Mouse (Mus musculus): ENCODE results near the gene Iqcb1.

Iqcb1 gene

DNA sequence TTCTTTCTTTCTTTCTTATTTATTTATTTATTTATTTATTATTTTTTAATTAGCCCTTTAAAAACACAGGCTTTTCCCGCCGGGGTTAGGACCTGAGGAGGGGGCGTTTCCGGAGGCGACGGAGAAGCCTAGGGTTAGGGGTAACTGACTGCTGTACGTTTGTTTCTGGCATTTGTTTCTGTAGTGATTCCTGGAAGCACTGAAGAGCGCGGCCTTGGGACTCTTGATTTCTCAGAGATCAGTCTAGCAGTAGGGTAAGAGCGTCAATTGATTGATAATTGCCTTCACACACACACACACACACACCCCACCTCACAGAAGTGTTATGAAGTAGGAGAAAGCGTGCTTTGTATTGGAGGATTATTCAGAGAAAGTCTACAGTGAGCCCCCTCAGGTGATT lies 635 bp downstream of the Iqcb1 start:
- no peak for TF ChIP-seq GATA4 (IDR thresholded peaks at IDR 0.05; ENCODE audit: insufficient replicate concordance, low read length)

DNA sequence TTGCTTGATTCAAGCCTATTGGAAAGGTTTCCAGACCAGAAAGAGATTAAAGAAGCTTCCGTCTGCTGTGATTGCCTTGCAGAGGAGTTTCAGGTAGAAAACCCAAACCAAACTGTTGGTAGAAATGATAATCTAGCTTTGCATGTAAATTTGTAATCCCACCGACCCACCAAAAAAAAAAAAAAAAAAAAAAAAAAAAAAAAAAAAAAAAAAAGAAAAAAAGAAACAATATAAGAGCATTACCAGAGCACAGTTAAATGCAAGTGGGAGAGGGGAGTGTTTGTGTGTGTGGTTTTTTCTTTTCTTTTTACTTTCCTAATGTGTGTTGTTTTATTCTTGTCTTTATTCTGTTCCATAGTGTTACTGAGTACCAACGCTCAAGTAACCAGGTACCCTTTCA lies 23.0 kb downstream of the Iqcb1 start:
- TF ChIP-seq GATA4 (IDR thresholded peaks at IDR 0.05; ENCODE audit: insufficient replicate concordance, low read length), result no peak

DNA sequence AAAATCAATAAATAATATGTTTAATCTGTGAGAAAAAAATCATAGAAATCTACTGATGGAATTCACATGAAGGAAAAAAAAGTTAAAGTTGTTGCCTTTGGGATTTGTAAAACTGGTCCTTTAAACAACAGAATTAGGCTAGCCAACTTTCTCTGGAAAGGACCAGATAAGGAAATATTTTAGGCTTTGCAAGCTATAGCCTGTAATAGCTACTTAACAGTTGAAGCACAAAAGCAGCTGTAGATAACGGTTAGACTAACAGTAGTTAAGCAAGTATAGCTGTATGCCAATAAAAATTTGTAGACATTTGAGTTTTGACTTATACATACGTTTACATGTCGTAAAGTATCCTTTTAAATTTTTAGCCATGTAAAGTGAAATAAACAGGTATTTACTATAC lies 35.4 kb downstream of the Iqcb1 start:
- no peak for TF ChIP-seq GATA4 (IDR thresholded peaks at IDR 0.05; ENCODE audit: insufficient replicate concordance, low read length)

DNA sequence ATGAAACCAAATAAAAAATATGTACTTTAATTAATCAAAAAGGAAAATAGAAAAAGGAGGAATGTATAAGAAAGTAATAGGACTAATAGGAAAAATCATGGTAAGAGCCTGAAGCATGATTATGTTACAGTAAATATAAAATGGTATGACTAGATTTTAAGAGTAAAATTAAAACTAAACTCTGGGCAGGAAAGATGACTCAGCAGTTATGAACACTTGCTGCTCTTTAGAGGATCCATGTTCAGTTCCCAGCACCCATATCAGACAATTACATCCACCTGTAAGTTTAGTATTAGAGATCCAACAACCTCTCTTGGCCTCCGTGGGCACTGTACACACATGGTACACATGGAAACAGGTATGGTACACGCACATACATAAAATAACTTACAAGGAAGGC lies 41.3 kb downstream of the Iqcb1 start:
- TF ChIP-seq GATA4 (IDR thresholded peaks at IDR 0.05; ENCODE audit: insufficient replicate concordance, low read length), result no peak

DNA sequence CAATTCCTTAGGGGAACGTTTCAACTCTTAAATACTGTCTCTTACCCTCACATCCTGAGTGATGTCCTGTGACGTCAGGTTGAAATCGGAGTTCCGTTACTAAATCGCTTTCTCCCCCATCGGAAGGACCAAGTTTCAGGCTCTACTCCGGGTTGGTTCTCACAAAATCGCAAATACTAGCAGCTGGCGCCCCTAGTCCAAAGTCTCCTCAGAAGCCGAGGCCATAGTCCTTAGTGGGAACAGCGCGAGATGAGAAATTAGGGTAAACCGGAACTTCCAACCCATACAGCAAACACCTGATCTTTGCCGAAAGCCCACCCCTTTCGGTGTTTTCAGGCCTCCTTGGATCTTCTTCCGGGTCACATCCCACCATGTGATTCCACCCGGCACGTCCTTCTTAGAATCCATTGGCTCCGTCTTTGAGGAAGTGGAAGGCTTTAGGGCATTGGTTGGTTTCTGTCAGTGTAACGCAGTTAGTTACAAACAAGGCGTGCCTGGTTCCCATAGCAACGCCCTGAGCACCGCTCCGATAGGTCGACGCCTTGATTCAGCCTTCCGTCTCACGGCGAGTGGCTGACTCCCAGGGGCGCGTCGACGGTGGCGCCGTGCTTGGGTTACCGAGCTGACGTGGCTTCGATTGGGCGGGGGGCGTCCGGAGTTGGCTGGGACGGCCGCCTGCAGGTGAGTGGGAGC lies 46.5 kb downstream of the Iqcb1 start, which contains the start of the genes Eaf2 and Golgb1:
Gene Eaf2 (minus strand): TSS at position 421 of the 693 bp plus-strand sequence.
Gene Golgb1 (plus strand): TSS at position 558 of the 693 bp plus-strand sequence.
- no peak for TF ChIP-seq GATA4 (IDR thresholded peaks at IDR 0.05; ENCODE audit: insufficient replicate concordance, low read length)

DNA sequence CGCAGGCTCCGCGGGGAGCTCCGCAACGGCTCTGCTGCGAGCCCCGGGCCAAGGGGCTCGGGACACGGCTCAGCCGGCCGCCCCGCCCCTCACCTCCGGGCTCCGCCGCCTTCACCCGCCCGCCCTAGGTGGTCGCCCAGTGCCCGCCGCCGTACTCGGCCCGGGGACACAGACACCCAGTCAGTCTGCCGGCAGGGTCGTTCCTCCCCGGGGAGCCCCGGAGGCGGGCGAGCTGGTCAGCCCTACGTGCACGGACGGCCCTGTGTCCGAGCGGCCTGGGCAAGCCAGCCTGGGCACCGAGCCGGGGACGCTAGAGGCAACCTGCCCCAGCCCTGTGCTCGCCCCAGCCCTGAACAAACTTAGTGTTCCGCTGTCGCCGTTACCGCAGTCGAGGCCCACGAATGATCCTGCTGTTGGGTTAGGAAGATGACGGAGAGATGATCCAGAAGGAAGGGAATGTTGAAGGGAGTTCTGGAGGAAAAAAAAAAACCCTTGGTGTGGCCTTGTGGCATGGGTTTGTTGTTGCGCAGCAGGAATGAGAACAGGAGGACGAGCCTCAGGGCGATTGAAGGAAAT lies 47.2 kb downstream of the Iqcb1 start:
- TF ChIP-seq GATA4 (IDR thresholded peaks at IDR 0.05; ENCODE audit: insufficient replicate concordance, low read length), result no peak

DNA sequence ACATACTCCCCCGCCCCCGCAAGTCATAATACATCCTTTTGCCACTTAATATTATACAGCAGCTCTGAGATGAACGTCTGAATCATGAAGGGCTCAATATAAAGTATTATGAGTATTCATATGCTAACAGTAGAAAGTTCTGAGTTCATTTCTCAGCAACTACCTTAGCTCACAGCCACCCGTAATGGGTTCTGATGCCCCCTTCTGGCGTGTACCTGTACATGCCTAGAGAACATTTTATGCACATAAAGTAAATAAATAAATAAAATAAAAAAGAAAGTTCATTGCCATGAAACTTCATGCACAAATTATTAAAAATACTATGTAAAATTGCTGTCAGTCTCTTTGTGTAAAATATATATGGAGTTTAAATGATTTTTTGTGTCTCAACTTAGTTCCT lies 49.1 kb downstream of the Iqcb1 start:
- TF ChIP-seq GATA4 (IDR thresholded peaks at IDR 0.05; ENCODE audit: insufficient replicate concordance, low read length), result no peak

DNA sequence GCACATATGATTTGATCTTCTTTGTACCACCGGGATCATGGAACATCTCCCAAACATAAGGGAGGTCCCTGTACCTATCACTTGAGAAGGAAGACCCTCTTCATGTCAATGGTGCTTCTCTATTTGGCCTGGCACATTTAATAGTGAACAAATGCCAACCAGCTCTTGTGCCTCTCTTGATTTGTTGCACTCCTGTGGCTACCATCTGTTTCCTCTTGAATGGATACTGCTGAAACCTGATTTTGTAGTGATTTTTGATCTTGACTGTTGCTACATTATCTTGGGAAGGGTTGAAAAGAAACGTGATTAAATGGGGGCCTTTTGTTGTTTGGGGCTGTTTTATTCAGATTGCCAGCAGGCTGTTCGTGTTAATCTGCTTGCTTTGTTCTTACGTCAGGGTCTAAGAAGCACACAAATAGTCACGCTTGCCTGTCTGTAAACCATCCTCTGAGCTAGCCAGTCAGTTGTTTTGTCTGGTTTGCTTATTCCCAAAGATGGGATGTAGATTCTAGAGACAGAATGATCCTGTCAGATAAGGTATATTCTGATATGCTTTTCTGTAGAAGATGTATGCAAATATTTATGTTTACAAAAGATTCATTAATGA lies 54.7 kb downstream of the Iqcb1 start:
- no peak for TF ChIP-seq GATA4 (IDR thresholded peaks at IDR 0.05; ENCODE audit: insufficient replicate concordance, low read length)

DNA sequence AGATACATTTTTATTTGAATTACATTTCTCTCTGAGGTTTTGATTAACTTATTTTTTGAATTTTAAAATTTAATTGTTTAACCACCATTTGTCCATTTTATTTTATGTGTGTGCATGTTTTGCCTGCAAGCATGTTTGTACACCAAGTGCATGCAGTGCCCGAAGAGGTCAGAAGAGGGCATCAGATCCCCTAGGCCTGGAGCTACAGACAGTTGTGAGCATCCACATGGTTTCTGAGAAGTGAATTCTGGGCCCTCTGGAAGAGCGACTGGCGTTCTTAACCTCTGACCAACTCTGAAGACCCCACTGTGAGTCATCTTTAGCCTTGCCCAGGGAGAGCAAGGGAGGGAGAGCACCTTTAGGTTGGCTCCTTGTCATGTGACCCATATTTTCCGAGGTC lies 56.7 kb downstream of the Iqcb1 start:
- no peak for TF ChIP-seq GATA4 (IDR thresholded peaks at IDR 0.05; ENCODE audit: insufficient replicate concordance, low read length)

DNA sequence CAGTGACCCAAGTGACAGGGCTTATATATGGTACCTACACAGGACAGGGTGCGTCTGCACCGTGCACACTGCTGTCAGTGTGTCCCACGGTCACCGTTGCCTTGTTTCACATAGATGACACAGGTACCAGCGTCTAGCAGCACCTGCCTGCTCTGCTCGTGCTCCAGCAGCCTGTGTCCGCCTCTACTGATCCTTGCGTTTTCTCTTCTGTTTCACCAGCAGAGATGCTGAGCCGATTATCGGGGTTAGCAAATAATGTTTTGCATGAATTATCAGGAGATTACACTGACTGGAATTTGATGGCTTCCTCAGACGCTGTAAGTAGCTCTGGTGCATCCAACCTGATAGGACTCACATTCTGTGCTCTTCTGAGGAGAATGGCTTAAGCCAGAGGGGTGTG lies 57.7 kb downstream of the Iqcb1 start:
- TF ChIP-seq GATA4 (IDR thresholded peaks at IDR 0.05; ENCODE audit: insufficient replicate concordance, low read length), result no peak

DNA sequence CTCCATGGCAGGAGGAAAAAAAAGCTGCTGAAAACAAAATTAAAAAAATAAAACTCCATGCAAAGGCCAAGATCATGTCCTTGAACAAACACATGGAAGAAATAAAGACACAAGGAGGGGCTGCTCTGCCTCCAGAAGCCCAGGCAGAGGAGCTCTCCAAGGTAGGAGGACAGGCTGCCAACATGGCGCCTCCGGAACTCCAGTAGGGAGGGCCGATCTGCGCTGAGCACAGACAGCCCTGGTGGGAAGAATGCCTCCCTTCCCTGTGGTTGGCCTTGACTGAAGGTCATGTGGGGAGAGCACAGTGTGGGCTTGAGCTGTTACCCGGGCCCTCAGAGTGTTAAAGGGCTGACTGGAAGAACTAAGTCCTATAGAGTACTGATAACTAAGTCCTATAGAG lies 59.4 kb downstream of the Iqcb1 start:
- TF ChIP-seq GATA4 (IDR thresholded peaks at IDR 0.05; ENCODE audit: insufficient replicate concordance, low read length), result no peak

DNA sequence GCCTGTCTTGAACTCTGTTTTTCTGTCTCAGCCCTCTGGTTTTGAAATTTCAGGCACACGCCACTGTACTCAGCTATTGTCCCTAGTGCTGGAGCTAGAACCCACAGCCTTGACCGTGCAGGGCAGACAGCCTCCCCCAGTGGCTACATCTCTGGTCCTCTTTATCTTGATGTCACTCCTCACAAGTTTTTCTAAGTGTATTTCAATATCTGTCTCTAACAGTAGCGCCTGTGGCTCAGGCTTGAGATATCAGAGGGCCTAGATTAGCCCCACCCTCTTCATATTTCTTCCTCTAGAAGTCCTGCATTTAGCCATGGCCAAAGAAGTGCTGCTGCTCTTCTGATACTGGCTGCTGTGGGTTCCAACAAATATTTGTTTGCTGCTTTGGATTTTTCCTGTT lies 62.4 kb downstream of the Iqcb1 start:
- no peak for TF ChIP-seq GATA4 (IDR thresholded peaks at IDR 0.05; ENCODE audit: insufficient replicate concordance, low read length)

DNA sequence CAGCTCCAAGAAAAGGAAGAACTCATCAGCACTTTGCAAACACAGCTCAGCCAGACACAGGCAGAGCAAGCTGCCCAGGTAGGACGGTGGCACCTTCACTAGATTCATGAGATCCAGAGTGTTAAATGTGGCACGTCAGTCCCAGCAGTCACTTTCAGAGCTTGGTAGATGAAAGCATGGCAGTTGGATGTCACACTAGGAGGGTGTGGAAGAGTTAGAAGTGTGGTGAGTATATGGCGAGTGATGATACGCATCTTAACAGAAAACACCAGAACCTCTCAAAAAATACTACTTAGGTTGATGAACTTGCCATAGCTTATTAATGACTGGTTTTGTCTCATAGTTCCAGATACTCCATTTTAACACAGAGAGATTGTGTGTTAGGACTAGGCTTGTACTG lies 63.2 kb downstream of the Iqcb1 start:
- no peak for TF ChIP-seq GATA4 (IDR thresholded peaks at IDR 0.05; ENCODE audit: insufficient replicate concordance, low read length)

DNA sequence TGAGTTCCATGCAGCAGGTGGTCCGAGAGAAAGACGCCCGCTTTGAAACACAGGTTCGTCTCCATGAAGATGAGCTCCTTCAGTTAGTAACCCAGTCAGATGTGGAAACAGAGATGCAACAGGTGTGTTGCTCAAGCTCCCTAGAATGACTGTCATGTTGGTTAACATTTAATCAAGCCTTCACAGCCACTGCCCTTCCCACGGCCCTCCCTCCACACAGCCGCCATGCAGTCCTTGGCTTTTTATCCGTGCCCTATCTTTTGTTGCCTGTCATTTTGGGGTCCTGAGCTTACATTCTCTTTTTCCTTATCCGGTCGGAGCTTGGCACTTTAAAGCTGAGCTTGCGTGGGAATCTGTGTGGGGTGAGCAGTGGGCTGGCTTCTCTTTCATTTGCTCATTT lies 65.1 kb downstream of the Iqcb1 start:
- TF ChIP-seq GATA4 (IDR thresholded peaks at IDR 0.05; ENCODE audit: insufficient replicate concordance, low read length), result no peak

DNA sequence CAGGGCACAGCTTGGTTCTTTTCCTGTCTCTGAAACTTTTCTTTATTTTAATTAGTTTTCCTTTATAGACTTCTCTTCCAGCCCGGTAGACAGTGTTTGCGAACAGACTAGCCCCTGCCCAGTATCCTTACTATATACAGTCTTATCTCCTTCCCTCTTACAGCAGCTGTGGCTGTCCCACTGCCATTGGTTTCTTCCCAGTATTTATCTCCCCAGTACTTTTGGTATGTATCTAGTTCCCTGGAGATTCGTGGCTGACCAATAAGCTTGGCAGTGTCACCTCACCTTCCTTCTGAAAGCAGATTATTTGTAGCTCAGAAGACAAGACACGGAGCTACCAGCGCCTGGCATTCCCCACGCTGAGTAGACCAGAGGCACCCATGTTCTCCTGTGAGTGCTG lies 68.5 kb downstream of the Iqcb1 start:
- no peak for TF ChIP-seq GATA4 (IDR thresholded peaks at IDR 0.05; ENCODE audit: insufficient replicate concordance, low read length)

DNA sequence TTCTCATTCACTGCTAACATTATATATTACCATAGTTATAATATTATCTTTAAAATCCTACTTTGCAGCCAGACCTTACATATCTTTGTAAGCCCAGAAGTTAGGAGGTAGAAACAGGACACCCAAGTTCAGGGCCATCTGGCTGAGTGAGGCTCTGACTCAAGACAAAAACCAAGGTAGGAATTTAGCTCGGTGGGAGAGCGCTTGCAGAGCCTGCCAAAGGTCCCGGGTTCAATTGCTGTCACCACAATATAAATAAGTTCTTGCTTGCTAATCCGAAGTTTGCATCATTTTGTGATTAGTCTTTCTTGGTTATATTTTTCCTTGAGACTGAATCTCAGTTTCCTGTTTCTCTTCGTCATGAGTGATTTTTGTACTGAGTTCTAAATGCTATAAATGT lies 75.0 kb downstream of the Iqcb1 start:
- no peak for TF ChIP-seq GATA4 (IDR thresholded peaks at IDR 0.05; ENCODE audit: insufficient replicate concordance, low read length)
